Mouse (Mus musculus): ENCODE results near the gene Slc9c1.

Gene Slc9c1

GRCm38 (mm10) chr16:45629497-45630105, 94.5 kb downstream of the Slc9c1 start:
- DNase-seq: no peak

GRCm38 (mm10) chr16:45630347-45630960, 95.3 kb downstream of the Slc9c1 start:
- peak; percentile 26 to 68 for DNase-seq

- no peak for DNase-seq
Observed at GRCm38 (mm10) chr16:45632420-45632819, 97.3 kb downstream of the Slc9c1 start.

GRCm38 (mm10) chr16:45635826-45636225, 100.7 kb downstream of the Slc9c1 start:
- DNase-seq: no peak

GRCm38 (mm10) chr16:45640070-45640762, 105.1 kb downstream of the Slc9c1 start:
- no peak for DNase-seq

- no peak for DNase-seq
Observed at GRCm38 (mm10) chr16:45641301-45641700, 106.2 kb downstream of the Slc9c1 start.

GRCm38 (mm10) chr16:45643944-45644343, 108.8 kb downstream of the Slc9c1 start:
- no peak for DNase-seq

GRCm38 (mm10) chr16:45644380-45644779, 109.3 kb downstream of the Slc9c1 start:
- peak; percentile 5 to 7 for DNase-seq

- DNase-seq: no peak
Observed at GRCm38 (mm10) chr16:45651497-45651896, 116.4 kb downstream of the Slc9c1 start.

GRCm38 (mm10) chr16:45653009-45653933, 118.2 kb downstream of the Slc9c1 start:
- DNase-seq: no peak

- peak; percentile 44 to 50 for DNase-seq
Observed at GRCm38 (mm10) chr16:45653934-45654332, 118.8 kb downstream of the Slc9c1 start, which contains the start of gene BC016579. Gene BC016579 (minus strand): TSS chr16:45654068.

- DNase-seq: no peak
Observed at GRCm38 (mm10) chr16:45654465-45654864, 119.4 kb downstream of the Slc9c1 start.
